Mouse (Mus musculus) heart, adult 2 months (tissue): ENCODE data around the gene Ripor1.

ENCODE experiments used
- EP300 ChIP-seq: fragments of 200-500 bp; IDR thresholded peaks from 2 replicates; pipeline ENCODE4 v1.6.1; 2011; ENCODE audit warnings: low read depth, low read length, control low read depth; ENCODE audit not compliant: insufficient read depth
- POLR2A ChIP-seq: fragments of 200-500 bp; IDR thresholded peaks from 2 replicates; pipeline ENCODE4 v1.6.1; 2011; ENCODE audit warnings: mild to moderate bottlenecking, low read depth, low read length, control low read depth; ENCODE audit not compliant: insufficient read depth

DNA sequence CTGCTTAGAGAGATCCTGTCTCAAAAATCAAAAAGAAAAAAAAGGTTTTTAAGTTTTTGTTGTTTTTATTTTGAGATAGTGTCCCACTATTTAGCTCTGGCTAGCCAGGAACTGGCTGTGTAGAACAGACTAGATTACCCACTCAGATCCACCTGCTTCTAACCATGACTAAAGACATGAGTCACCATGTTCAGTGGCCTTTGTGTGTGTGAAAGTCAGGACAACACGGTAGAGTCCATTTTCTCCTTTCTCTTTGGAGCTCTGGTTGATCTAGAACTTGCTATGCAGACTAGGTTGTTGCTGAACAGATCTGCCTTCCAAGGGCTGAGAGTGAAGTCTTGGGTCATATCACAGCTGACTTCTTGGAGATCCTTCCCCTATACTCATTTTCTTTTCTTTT lies 34.8 kb downstream of the Ripor1 start:
- TF ChIP-seq EP300 (no peak), POLR2A (no peak)
